Mouse (Mus musculus) large intestine, adult 2 months (tissue): Measurements from ENCODE around the gene Barhl1. TPM values are rescaled to one million over a fixed set of nuclear protein-coding genes. Genes with fewer than 3 reads are reported as not detected.

Experiments used
- DNase-seq: peaks from one replicate; pipeline ENCODE4 v3.0.0-alpha.2; 2012; ENCODE audit warnings: low read depth, low spot score
- WGBS: fragments of 180-500 bp; shearing (Covaris S2); methylation state at CpG from one replicate; pipeline ENCODE4 v1.1.7; 2018; 5-methylcytosine and 5-hydroxymethylcytosine counted together
- polyA plus RNA-seq: library from polyadenylated mRNA; depleted of rRNA; stranded (reverse); fragments of >200 nt; gene quantifications from 2 replicates; pipeline ENCODE4 v1.2.3, GENCODE M21; 2012; rRNA removed

The Barhl1 gene
- 0.02 TPM in 1 of 2 replicates, not detected in the other for polyA plus RNA-seq

DNA sequence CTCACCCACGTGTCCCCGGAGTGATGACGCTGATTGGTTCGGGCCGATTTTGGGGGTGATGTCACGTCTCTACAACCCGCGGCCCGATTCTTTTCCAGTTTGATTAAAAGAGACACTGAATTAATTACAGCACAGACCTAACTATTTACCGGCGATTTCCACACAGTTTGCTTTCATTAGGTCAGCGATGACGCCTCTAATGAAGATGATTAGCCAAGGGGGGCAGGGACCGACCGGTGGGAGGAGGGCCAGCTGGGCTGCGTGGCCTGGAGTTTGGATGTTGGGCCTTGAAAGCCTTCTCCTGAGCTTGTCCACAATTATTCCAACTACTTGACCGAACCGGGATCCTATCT is at the start of gene Barhl1:
Barhl1 (minus strand) TSS at position 156 of the 353 bp plus-strand sequence.
- DNase-seq = no peak

DNA sequence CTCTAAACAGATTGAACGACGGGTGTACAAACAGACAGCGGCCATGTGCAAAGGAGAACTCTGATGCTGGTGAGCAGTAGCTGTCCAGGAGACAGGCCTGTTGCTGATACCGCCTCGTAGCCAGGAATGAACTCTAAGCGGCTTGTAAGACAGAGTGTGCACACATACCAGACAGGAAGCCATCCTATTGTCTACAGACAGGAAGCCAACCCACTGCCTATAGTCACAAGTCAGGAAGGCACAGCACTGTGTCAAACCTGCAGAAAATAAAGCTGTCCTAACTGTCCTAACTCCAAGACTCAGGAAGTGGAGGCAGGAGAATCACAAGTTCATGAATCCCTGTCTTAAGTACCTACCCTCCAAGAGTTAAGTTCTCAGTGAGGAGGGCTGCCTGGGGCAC is 47.1 kb upstream of the Barhl1 start:
- no peak for DNase-seq
- WGBS = 71% methylated on average over 6 of the region's 6 CpGs

More for the DNA sequence above, at the start of gene Barhl1:
- 7% methylated on average over 18 of the region's 18 CpGs for WGBS

DNA sequence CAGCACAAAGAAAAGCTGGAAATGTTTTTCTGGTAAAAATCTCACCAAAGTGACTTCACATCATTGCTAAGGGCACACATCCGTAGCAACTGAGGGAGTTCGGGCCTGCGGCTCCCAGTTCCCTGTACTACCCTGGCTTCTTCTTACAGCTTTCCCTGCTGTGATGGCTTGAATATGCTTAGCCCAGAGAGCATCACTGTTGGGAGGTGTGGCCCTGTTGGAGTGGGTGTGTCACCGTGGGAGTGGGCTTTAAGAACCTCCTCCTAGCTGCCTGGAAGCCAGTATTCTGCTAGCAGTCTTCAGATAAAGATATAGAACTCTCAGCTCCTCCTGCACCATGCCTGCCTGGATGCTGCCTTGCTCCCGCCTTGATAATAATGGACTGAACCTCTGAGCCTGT is 45.2 kb upstream of the Barhl1 start:
- WGBS = 71% methylated on average over 5 of the region's 5 CpGs
- no peak for DNase-seq

DNA sequence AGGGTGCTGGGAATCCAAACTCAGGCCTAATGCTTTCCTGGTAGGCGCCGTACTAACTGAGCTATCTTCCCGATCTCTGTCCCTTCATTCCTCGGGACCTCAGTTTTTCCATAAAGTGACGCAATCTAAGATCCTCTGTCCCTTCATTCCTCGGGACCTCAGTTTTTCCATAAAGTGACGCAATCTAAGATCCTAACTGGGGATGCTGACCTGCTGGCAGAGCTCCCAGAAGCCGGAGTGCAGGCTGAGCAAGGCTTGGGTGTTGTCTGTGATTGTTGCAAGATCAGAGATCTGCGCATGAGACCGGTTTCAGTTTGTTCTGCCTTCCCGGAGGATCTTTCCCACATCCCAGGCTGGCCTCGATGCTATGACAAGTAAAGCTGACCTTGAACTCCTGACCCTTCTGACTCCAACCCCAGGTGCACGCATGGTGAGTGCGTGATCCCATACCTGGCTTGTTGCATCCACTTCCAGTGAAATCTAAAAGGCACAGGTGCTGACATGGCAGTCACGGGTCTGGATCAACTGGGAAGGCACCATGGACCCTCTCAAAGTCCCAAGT is 44.6 kb upstream of the Barhl1 start:
- no peak for DNase-seq

DNA sequence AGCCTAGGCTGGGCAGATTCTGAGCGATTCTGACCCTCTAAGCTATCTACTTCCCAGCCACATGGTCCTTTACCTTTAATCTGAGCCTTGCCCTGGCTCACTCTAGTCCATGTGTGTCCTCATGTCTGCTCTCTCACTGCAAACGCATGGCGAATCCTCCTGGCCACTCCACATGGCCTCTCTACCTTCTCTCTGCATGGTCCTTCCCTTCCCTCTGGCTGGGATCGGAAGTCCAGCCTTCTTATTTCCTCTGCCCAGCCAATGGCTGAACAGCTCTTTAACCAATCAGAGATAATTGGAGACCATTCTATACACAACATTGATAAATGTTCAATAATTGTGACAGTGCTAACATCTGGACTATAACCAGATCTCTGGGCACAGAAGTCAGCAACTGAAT is 40.4 kb upstream of the Barhl1 start:
- WGBS = 83% methylated on average over 4 of the region's 4 CpGs
- no peak for DNase-seq

More for the DNA sequence above, 44.6 kb upstream of the Barhl1 start:
- 57% methylated on average over 15 of the region's 15 CpGs for WGBS

DNA sequence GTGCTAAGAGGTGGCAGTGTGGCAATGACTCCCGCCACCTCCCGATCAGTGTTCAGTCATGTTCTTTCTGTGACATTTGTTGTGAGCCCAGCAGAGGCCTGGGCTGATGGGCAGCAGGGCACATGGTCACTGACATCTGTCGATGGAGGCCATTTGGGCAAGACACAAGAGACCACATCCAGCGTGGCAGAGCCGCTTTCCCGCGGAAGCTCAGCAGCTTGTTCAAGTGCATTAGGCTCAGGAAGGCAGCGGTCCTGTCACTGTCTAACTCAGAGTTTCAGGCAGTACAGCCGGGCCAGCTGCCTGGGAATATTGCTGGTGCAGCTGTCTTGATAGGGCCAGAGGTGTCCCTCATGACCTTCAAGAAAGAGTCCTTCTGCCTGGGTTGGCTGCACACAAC is 38.1 kb upstream of the Barhl1 start:
- DNase-seq = no peak
- 89% methylated on average over 9 of the region's 9 CpGs for WGBS

DNA sequence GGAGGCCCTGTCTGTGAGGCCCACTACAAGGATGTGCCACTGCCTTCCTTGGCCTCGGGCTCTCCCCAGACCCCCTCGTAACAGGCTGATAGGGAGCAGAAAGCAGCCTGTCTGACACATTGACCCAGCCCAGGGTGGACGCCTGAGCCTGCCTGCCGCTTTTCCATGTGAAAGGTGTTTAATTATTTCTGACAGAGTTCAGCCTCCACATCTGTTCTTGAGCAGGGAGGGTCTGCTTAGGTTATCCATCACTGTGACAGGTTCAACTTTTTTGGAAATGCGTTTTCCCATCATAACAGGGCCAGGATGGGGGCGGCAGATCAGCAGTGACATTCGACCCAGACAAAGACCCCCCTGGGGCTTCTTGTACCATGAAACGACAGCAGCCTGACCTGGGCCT is 36.5 kb upstream of the Barhl1 start:
- no peak for DNase-seq
- 65% methylated on average over 8 of the region's 8 CpGs for WGBS

DNA sequence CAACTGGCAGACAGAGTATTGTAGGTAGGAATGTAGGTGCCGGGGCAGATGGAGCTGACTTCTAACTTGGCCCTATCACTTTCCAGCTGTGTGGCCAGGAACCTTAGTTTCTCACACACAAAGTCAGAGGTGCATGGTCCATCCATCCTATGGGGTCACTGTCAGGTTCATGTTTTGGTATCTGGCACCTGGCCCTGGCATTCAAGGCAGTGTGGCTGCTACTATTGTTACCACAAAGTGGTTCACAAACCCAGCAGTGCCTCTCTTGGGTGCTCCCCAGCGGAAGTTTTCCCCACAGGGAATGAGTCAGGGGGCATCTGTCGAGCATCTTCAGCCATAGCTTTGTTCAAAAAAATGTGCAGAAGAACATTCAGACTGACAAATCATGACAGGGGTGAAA is 29.8 kb upstream of the Barhl1 start:
- 75% methylated on average over 3 of the region's 3 CpGs for WGBS

DNA sequence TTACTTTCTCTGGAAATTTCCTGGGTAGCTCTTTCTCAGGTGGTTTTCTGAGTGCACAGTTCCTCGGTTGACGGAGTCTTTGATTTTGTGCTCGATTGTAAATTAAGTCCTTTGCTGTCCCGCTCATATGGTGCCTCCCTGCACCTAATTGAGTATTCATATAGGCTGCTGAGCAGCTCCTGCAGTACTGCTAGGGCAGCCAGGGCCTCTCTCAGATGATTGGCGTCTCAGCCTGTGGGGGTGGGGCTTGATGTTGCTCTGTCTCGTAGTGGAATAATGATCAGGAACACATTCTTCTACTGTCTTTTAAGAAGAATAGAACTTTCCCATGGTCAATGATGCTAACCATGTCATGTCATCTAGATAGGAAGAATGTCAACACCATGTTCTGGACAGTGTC is 28.9 kb upstream of the Barhl1 start:
- no peak for DNase-seq
- WGBS = 70% methylated on average over 6 of the region's 6 CpGs

More for the DNA sequence above, 29.8 kb upstream of the Barhl1 start:
- DNase-seq = no peak

DNA sequence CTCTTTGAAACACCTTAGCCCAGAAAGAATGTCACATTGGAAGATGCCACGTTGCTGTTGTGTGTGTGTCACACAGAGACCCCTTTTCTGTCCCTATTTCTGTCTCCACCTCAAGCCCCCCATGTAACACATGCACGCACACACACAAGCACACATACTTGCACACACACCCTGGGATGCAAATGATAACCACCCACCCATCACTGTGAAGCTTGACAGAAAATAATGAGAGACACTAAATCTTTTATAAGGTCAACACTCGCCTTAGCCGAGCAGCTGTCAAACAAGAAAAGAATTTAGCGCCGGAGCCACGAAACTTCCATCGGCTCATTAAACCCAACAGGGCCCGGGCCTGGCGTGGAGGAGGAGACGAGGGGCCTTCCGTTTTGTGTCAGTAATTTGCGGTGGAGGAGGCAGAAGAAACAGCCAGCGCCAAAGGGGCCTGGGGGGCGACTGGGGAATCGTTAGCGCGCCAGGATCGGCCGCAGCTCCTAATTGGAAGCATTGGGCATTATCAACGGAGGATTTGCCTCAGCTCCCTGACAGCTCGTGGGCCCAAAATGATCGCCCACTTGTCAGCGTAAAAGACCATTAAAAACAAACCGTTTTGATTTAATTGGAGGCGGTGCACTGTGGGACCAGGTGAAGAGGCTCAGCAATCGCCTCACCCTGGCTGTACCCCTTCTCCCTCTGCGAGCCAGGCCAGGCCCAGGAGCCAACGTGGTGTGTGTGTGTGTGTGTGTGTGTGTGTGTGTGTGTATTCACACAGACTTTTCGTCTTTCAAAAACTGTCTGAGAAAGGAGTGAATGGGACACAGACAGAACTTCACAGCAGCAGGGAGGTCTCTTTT is 27.4 kb upstream of the Barhl1 start:
- no peak for DNase-seq
- WGBS = 41% methylated on average over 30 of the region's 30 CpGs

DNA sequence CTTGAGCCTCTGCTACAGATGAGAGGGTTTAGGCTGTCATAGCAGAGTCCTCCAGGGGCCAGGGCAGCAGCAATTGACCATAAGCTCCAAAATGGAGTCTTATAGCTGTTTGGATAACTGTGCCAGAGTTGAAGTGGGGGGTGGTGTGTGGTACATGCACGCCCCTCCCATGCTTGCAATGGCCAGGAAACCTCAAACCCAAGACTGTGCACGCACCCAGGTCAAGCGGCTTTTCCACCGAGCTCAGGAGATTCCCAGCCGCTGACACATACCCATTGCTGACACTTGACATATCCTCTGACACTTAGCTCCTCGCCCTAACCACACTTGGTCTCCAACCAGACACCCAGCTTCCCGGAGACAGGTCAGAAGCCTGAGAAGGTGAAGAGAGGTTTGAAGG is 22.5 kb upstream of the Barhl1 start:
- DNase-seq = no peak
- WGBS = 77% methylated on average over 7 of the region's 7 CpGs

DNA sequence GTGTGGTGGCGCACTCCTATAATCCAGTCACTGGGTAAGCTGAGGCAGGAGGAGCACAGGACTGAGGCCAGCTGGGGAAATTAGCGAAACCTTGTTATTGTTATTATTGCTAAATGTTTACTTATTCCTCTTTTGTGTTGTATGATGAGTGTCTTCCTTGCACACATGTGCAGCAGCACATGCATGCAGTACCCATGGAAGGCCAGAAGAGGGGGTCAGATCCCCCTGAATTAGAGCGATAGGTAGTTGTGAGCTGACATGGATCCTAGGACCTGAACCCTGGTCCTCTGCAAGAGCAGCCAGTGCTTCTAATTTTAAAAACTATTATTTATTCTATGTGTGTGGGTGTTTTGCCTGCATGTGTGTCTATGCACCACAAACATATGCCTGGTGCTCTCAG is 14.1 kb upstream of the Barhl1 start:
- DNase-seq = no peak
- 90% methylated on average over 3 of the region's 3 CpGs for WGBS

DNA sequence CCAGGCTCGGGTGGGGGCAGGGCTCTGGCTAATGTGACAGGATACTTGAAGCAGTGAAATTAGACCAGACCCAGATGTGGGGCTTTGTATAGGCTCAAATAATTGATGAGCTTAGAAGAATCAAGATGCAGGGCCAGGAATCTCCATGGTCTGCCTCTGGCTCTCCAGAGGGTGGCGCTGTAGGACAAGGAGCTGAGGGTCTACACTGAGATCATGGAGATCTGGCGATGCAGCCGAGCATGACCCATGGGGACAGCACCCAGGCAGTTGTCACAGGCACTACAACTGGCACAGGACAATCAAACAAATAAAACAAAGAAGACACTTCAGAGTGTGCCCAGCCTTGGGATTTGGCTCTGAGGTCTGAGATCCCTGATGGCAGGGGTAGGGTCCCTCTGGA is 7.4 kb upstream of the Barhl1 start:
- DNase-seq = peak; percentile 3
- WGBS = 2% methylated on average over 4 of the region's 4 CpGs

DNA sequence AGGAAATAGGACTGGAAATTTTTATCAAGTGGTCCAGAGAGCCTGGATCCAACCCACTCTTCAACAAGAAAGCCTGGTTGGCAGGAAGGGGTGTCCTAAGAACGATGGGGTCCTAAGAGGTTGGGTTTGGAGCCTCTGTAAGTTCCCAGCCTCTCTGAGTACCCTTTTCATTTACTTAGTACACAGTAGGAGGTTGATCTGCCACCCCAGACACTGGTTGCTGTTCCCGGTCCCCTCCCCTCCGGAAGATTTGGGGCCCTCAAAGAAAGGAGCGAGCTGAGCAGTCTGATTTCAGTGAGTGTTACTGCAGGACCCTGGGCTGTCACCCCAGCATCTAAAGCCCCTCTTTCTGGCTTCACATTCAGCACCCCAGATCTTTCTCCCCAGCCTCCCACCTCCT is 2.5 kb upstream of the Barhl1 start:
- DNase-seq = no peak
- WGBS = 0% methylated on average over 4 of the region's 4 CpGs

DNA sequence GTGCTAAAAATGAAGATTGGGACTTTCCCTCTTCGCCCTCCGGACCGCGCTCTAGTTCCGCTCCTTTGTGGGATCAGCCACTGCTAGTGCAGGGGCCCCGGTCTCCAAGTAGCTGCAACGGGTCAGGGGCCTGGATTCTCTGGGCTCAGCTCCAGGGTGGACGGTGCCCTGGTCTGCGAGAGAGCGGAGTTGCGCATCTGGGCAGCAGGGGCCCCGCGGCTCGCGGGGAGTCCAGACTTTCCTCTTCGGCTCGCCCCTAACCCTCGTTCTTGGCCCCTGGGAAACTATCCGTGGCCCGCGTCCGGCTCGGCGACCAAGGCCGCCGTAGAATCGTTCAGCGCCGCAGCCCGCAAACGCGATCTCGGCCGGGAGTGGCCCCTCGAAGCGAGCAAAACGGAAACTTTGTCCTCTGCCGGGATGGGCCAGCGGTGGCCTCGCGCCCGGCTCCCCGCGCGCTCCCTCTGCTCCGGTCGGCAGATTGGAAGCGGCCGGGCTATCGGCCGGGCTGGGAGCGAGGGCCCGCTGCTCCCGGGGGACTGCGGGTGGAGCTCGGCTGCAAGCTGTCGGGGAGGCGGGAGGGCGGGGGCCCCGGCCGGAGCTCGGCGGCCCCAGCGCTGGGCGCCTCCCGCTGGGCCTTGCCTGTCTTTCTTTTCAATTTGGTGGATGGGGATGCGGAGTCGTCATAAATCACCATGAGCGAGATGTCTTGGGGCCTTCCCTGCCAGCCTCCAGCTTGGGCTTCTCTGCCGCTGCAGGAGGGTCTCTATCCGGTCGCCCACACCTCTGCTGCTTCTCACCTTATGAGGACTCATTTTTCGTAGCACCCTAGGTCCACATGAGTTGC is 1.3 kb upstream of the Barhl1 start:
- DNase-seq = no peak
- 3% methylated on average over 70 of the region's 73 CpGs for WGBS

DNA sequence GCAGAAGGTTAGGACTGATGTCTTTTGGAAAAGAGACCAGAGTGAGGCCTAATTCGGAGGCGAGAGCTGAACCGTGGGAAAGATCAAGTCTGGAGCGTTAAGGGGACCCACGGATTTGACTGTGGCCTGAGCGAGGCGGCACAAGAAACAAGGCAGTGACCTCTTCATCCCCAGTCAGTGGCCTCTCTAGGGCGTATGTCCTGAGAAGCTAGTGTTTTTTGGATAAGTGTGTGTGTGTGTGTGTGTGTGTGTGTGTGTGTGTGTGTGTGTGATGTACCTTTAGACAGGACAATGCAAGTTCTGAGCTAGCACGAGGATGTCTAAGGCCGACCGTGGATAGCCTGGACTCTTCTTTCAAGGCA is 669 bp upstream of the Barhl1 start:
- no peak for DNase-seq
- WGBS = 14% methylated on average over 11 of the region's 11 CpGs

DNA sequence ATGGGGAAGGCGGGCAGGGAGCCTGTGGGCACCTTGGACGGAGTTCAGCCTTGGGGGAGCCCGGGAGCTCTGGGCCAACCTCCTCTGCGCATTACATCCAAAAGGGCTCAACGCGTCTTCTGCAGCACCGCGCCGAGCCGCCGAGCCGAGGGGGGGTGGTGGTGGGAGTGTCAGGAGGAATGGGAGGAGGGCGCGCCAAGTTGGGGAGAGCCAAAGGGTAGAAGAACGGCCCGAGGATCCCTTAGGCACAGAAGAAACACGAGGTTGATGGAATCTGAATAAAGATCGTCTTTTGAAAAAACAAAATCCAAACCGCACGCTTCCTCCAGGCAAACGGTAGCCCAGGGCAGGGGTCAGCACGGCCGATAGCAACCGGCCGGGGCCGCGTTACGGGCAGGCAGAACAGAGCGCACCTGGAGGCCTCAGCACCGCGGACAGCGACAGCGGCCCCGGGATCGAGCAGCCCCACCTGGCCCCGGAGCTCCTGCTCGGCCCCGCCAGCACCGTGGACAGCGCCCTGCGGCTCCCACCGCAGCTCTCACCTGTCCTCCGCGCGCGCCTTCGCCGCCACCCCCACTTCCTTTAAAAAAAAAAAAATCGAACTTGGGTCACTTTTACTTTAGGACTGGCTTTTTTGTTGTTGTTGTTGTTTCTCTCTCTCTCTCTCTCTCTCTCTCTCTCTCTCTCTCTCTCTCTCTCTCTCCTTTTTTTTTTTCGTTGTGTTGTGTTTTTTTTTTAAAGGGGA is 528 bp downstream of the Barhl1 start:
- peak; percentile 16 for DNase-seq
- WGBS = 4% methylated on average over 50 of the region's 50 CpGs

DNA sequence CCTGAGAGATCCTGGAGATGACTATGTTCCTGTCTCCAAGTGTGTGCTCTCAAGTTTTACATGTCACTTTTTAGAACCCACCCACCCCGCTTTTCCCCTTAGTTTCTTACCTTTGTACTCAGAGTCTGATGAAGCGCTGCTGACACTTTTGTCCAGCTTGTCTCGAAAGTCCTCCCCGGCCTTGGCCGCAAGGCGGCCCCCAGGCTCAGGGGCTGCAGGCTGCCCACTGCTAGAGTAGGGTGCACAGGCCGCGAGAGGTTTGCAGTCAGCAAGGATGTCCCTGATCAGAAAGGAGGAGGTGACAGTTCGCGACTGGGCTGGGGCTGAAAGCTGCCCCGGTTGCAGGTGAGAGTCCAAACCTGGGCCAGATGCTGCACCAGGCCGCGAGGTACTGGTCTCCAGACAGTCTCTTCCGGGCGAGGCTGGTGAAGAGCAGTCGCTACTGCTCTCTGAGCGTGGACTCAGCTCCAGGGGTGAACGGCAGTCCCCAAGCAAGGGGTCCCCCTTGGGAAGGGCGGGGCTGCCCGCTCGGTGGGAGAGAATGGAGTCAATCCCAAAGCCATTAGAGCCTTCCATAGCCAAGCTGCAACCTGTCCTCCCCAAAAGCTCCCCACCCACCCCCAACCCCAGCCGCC is 1.2 kb downstream of the Barhl1 start:
- WGBS = 9% methylated on average over 22 of the region's 22 CpGs
- DNase-seq = no peak

DNA sequence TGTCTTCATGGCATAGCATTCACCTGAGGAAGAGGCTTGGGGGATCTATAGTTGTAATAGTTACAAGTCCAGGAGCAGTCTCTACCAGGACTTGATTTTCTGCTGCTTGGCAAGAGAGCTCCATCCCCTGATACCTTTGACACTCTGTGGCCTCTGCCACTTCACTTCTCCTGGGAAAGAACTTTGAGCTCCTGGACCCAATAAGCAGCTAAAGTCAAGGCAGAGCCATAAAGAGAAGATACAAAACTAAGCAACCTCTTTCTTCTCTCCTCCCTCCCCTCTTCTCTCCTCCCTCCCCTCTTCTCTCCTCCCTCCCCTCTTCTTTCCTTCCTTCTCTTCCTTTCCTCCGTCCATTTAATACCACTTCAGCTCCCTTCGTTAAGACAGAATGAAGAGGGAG is 2.3 kb downstream of the Barhl1 start:
- DNase-seq = no peak
- 20% methylated on average over 2 of the region's 2 CpGs for WGBS

DNA sequence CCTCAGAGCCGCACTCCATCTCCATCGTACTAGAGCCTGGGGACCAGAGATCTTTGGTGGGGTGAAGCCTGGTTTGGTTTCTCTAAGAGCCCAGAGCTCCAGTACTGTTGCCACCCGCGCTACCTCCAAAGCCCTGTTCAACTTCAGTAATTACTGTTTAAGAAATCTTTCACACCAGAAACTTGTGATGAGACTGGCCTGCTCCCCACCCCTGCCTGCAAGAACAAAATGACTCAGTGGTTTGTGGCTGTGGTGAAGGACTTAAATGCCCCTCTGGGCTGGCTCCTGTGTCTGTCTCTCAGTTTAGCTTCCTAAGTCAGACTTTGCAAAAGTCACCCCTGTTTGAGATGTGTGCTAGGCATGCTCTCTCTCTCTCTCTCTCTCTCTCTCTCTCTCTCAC is 3.5 kb downstream of the Barhl1 start:
- WGBS = 9% methylated on average over 4 of the region's 4 CpGs
- DNase-seq = no peak
